Mouse (Mus musculus): ENCODE data around the gene Taf8.

DNA sequence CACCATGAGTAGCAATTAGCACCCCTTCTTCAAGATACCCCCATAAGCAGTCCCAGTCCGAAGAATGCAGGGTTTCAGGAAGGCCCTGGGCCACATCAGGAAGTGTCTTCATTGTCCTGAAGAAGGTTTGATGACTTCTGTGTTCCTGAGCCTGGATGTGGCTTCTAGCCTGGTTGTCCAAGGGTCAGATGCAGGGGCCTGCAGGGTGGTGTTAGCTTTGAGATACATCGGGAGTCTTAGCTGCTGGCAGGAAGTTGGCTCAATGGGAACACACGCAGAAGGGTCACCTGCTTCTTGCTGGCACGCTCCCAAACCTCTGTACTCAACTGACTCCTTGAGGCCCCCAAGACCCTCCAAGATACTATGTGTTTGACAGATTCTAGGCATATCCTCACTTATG, 20.4 kb upstream of the Taf8 start:
- TF ChIP-seq POLR2A (IDR thresholded peaks at IDR 0.05; ENCODE audit: insufficient read depth, low read depth, low read length), result no peak
- TF ChIP-seq CTCF (IDR thresholded peaks at IDR 0.05; ENCODE audit: insufficient read depth, low read depth, low read length), result no peak

Data from olfactory bulb, adult 2 months (tissue).